Mouse (Mus musculus) 3T3-L1 (cell line): ENCODE data around the gene Gga3.
"Not testable (repeated sequence)": the region's sequence is repeated elsewhere in the genome, so short reads cannot be mapped to it uniquely, and the experiment has no call there.

Experiments
- DNase-seq: peaks from one replicate; pipeline ENCODE4 v3.0.0-alpha.2; 2015; ENCODE audit warnings: low read depth, low spot score

Gga3 gene

DNA sequence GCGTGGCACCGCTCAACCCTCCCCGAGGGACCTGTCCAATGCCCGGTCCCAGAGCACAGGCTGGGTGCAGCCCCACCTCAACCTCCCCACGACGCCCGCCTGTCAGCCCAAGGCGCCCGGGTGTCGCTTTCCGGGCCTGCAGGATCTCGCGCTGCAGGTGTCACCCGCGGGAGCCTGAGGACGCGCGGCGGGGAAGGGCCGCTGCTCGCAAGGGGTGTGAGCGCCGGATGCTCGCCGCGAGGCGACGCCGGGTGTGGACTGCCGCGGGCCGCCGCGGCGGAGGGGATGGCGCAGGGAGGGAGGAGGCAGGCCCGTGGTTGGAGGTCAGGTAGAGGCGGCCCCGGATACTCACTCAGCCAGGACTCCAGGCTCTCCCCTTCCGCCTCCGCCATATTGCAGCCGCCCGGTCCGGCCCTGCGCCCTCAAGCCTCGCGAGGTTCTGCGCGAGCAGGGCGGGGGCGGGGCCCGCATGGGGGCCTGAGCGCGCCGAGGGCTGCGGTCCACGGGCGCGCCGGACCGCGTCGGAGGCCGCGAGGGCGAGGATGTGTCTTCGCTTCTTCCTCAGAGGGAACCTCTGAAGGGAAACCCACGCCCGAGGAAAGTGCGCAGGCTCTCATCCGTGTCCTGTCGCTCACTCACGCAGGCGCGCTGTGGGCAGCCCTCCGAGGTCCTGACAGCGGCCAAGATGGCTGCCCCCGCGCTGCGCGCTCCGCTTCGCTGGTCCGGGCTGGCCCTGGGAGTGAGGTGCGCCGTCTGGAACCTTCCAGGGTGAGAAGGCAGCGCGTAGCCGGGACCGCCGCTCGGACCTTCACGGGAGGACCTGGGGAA lies at the start of gene Gga3, which contains the start of gene Mrps7:
TSS of gene Gga3 (minus strand) at position 576 of the 828 bp plus-strand sequence.
TSS of gene Mrps7 (plus strand) at position 450 of the 828 bp plus-strand sequence.
- peak; percentile 84 for DNase-seq

DNA sequence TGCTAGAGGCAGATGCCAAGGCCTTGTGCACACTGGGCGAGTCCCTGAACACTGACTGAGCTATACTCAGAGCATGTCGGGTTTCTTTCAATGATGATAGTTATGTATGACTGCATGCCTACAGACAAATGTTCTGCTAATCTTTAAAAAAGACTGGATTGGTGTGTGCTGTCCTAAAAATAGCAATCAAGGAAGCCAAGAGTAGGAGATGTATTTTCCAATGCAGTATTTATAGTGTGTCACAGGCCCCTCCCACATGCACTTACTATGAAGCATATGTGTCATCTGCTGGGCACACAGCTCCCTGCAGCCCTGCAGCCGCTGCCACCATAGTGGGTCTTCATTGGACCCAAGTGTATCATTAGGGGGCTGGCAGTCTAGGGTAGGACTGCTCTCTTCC lies 49.3 kb upstream of the Gga3 start:
- DNase-seq, result no peak

DNA sequence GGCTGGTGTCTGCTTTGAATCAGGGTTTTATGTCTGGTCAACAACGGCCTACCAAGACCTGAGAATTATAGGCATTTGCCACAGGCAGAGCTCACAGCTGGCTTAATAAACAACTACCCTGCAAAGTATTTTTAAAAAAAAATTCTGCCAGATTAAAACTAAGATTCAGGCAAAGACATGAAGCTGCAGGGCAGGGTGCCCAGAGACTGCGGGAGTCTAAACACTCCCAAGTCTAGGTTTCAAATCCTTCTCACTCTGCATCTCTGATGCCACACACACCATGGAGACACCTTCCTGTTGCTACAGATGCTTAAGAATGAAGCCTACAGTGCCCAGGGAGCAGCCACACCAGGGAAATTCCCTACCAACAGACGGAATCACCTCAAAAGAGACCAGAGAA lies 47.8 kb upstream of the Gga3 start:
- DNase-seq, result no peak

DNA sequence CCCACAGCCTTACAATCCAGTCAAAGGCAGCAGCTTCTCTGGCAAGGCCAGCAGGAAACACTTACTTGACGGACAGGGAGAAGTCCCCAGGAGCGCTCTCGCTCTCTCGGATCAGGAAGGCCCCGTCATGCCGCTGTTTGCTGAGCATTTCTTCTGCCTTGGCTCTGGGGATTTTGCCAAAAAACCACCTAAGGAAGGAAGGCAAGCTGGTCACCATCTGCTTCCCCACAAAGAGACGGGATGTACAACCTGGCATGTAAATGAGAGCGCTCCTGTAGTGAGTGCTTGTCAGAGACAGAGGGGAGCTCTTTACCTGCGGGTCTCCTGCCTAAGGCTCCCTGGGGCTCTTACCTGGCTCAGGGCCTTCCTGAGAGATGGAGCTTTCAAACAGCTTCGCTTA lies 45.9 kb upstream of the Gga3 start:
- DNase-seq, result no peak

DNA sequence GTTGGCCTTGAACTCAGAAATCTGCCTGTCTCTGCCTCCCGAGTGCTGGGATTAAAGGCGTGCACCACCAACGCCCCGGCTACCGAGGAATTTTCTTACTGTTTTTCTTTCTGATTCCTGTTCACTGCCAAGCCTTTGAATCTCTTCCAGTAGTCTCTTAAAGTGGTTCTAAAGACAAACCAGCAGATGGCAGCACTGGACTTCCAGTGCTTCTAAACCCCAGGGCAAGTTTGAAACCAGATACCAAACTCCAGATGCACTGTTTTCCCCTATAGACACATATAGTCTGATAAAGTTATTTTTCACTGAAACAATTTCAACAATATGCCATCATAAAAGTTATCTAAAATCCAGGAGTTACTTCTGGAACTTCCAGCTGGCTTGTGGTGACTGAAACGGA lies 43.6 kb upstream of the Gga3 start:
- peak; percentile 90 for DNase-seq

DNA sequence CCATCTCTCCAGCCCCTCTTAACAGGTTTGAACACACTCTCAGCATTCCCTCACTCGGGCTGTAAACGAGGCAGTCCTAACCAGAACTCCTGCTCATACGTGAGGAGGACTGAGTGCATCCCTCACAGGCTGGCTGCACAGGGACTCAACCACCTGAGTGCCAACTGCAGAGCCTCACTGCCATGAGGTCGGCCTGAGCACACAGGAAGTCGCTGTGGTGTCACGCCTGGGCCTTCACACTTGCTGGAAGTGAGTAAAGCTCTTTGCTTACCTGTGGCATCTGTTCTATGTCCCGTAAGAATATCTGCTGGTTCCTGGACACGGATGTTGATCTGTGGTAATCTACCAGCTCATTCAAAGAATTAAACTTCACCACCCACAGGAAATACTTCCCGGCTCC lies 42.6 kb upstream of the Gga3 start:
- no peak for DNase-seq

DNA sequence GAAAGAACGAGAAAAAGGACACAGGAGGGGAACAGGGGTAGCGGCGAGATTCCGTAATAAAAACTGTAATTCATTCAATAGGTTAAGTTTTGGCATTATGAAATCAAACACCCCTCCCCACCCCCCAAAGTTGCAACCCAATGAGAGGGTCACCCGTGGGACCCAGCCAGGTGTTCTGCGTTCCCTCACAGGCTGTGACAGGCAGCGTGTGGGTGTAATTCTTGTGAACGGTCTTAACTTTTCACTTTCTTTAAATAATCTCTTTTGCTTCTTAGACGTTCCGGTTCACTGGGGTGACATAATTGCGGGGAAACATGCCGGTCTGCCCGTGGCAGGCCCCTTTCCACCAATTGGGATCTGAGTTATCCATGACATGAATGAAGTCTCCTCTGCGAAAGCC lies 41.6 kb upstream of the Gga3 start:
- not testable (repeated sequence) for DNase-seq

DNA sequence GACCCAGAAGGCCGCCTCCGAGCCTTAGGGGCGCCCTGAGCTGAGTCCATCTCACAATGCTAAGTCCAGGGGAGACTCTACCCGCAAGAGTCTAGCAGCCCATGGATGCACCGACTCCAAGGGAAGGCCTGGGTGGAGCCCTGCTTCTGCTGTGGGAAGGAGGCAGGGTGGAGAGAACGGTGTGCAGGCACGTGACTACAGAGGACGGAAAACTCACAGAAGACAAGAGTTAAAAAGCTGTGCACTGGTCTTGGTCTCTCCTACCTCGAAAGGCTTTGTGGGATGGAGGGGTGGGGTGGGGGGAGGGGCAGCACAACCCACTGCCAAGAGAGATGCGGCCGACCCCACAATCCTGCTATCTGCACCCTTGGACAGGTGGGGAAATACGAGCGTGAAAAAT lies 40.5 kb upstream of the Gga3 start:
- DNase-seq, result no peak

DNA sequence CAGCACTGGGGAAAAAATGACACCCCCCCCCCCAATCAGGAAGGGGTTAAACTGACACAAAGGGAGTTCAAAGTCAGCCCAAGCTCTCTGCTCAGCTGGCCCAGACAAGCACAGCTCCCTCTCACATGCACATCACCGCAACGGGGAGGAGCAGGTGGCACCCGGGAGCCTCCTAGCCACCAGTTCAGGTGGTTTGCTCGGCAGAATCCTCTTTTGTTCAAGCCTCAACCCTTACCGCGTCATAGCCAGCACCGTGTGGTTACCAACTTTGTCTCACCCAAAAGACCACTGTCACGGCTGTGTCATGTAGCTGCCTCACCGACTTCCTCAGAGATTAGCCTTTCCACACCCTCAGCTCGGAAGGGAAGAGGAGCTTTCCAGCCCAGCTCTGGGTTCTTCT lies 39.4 kb upstream of the Gga3 start:
- DNase-seq, result no peak

DNA sequence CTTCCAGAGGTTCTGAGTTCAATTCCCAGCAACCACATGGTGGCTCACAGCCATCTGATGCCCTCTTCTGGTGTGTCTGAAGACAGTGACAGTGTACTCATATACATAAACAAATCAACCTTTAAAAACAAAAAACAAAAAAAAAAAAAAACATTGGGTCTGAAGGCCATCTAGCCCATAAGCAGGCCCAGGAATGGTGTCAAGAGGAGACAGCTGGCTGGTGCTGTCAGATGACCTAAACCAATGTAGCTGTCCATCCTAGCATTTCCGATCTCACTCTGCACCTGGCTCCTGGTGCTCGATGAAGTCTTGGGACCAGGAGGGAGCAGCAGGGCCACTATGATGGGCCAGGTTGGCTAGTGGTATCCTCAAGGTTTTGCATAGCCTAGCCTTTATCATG lies 38.9 kb upstream of the Gga3 start:
- no peak for DNase-seq

DNA sequence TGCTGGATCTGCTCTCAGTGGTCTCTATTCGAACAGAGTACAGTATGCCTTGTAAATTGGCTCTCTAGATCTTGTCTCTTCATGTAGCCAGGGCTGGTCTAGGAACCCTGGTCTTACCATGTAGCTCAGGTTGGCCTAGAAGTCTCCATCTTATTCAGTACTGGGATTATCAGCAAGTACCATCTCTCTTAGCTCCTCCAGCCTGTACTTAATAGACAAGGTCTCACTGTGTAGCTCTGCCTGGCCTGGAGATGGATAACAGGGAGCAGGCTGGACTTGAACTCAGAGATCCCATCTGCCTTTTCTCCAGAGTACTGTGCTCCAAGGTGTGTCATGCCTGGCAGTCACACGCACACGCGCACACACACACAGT lies 37.8 kb upstream of the Gga3 start:
- no peak for DNase-seq

DNA sequence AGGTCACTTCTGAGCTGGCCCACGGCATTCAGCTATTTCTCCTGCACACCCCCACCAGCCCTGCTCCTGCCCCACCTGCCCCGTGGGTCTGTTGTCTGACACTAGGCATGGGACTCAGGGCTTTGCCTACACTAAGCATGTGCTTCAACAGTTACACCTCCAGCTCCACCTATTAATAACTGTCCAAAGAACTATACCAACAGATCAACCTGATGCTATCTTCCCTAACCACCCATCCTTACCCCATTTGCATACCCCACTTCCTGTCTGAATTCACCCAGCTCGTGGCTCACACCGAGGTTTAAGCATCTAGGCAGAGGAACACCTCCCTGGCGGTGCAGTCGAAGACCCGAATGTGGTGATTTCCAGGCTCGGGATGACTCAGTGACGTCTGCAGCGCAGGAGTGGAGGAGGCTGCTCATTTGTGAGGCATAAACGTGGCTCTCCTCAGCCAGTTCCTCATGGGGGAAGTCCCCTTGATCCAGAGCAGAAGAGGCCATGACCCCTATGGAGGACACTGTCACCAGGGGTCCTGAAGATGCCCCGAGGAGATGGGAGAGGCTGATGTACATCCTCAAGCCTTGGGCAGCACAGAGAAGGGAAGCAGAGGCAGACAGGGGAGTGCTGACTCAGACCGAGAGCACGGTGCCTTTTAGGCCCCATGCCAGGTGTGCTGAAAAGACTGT lies 37.3 kb upstream of the Gga3 start:
- peak; percentile 80 for DNase-seq

DNA sequence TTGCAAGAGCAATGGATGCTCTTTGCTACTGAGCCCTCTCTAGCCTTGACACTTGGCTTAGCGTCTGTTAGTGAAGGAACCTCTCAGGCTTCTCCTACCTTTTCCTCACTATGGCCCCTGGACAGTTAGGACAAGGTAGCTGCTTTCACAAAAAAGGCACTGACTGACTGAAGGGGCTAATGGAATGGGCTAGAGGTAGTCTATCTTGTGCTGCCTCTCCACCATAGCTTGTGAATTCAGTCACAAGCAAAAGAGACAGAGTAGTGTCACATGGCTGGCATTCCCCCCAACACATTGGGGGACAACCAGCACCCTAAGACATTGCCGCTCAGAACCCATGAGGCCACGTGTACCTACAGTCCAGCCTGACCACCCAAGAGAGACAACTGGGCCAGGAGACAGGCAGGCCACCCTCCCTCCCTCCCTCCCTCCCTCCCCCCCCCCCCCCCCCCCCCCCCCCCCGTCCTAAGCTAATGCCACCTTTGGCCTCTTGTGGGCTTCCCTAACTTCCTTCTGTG lies 36.5 kb upstream of the Gga3 start:
- no peak for DNase-seq

DNA sequence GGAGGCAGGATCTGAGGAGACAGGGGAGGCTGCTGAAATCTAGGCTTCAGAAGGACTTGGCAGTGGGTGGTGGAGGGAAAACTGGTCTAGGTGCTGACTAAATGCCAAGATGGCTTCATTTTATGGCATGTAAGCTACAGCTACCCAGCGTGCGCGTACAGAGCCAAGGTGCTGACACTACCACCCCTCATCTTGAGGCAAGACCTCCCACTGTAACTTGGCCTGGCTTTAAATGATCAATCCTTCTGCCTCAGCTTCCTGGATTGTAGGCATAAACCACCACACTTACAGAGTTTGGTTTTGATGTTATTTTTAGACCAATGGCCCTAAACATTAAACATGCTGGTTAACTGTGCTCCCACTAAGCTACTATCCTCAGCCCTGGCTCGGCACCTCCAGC lies 35.7 kb upstream of the Gga3 start:
- DNase-seq, result no peak

DNA sequence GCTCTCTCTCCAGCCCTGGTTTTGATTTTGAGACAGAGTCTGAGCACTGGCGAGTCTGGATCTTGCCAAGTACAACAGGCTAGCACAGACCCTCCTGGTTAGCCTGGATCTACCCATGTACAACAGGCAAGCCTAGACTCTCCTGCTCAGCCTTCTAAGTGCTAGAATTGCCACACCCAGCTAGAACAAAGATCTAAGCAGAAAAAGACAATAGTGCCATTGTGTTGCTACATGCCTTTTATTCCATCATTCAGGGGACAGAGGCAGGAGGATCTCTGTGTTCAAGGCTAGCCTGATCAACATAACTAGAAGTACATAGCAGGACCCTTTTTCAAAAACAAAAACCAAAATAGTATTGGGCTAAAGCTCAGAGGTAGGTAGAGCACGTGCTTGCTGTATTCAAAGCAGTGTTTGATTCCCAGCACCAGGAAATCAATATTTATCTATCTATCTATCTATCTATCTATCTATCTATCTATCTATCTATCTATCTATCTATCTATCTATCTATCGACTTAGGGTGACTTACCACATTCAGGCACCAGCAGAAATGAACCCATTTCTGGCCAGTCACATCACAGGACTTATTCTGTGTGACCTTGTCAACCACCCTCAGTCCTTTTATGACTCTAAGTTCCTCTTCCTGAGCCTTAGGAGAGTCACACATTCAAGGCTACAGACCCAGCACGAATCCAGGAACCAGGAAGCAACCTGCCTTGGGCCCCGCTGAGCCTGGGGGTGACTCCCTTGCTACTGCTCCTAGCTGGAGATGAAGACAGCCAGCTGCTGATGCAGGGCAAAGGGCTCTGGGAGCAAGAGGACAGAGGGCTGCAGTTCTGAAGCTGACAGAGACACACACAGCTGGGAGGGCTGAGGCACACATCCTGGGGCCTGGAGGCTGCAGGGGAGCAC lies 34.9 kb upstream of the Gga3 start:
- DNase-seq, result no peak

DNA sequence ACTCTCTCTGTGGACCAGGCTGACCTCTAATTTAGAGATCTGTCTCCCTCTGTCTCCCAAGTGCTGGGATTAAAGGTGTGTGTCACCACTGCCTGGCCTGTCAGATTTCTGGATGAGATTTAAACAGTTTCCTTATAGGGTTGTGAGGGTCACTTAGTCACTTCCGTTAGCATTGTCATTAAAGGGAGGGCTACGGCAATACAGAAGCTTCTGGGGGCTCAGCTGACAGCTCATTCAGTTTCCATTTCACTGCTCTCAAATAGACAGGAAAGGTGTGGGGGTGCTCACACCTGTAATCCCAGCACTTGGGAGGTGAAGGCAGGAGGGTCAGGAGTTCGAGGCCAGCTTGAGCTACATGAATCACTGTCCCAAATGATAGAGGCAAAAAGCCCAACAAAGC lies 33.1 kb upstream of the Gga3 start:
- DNase-seq, result no peak

DNA sequence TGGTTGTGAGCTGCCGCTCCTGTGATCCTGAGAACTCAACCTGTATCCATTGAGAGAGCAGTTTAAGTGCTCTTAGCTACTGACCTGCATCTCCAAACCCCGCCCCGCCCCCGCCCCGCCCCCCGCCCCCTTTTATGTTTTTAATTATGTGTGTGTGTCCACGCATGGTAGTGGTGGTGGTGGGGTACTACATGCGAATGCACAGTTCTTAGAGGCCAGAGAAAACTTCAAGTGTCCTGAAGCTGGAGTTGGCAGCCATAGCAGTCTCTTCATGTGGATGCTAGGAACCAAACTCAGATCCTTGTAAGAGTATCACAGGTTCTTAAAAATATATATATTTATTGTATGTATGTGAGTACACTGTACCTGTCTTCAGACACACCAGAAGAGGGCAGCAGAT lies 31.6 kb upstream of the Gga3 start:
- DNase-seq, result no peak

DNA sequence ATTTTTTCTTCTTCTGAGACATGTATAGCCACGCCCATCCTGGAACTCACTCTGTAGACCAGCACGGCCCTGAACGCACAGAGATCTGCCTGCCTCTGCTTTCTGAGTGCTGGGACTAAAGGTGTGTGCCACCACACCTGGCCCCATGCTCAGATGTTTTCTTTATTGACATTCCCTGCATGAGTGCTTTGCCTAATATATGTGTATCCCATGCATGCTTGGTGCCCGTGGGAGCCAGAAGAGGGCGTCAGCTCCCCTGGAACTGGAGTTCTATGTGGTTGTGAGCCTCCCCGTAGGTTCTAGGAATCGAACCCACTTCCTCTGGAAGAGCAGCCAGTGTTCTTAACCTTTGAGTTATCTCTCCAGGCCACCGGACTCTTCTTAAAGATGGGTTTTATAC lies 31.2 kb upstream of the Gga3 start:
- no peak for DNase-seq

DNA sequence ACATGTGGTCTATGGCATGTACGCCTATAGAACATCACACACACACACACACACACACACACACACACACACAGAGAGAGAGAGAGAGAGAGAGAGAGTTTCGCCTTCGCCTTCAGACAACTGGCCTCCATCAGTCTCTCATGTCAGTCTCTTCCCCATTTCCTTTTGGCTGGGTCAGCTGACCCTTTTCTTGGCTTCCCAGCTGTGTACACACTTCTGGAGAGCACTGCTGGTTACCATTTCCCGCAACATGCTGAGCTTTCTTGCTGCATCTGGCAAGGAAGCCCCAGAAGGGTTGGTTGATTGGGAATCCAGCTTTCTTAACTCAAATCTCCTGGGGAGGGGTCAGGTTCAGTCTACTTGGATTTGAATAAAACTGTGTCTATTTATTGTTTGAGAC lies 30.3 kb upstream of the Gga3 start:
- DNase-seq, result no peak

DNA sequence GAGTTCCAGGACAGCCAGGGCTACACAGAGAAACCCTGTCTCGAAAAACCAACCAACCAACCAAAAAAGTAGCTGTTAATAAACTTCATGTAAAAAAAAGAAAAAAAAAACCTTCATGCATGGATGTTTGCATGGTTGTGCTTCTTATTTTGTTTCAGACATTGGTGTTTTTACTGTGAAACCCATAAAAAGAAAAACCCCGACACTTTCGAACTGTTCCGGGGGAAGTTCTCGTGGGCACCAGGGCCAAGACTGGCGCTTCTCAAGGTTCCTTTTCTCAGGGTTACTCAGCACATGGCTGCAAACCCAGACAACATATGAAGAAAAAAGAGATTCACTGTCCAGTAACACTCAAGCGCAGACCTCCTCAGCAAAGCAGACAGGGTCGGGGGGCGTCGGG lies 29.0 kb upstream of the Gga3 start:
- DNase-seq, result no peak

DNA sequence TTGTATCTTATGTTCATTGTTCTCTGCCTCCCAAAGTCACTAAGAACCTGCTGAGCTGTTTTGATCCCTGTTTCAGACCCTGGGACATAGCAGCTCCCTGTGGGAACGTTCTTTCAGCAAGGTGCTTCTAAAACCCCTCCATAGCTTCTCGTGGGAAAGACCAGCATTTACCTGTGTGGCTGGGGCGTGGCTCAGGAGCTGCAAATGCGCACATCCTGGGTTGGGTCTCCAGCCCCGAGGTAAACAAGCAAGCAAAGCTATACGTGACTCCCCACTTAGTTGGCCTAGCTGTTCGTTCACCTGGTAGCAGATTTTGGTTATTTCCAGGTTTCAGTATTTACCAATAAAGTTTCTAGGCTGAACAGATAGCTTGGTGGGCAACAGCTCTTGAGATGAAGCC lies 28.4 kb upstream of the Gga3 start:
- no peak for DNase-seq

DNA sequence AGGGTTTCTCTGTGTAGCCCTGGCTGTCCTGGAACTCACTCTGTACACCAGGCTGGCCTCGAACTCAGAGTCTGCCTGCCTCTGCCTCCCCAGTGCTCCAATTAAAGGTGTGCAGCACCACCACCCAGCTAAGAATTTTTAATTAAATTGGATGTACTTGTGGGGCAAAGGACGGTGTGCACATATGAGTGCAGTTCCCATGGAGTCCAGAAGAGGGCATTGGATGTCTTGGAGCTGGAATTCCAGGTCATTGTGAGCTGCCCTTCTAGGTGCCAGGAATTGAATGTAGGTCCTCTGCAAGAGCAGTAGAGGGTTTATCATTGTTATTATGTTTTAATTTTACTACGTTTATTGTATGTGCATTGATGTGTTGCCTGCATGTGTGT lies 27.6 kb upstream of the Gga3 start:
- DNase-seq, result peak; percentile 77
